Mouse (Mus musculus) kidney, embryonic 14.5 days (tissue): ENCODE measurements at regions not wholly inside any gene's neighbourhood (a gene's known extent, or its start where the extent isn't known, plus 50 kb on each side); places are given as distances from the start of the nearest gene placed in this dataset.
"Not testable (repeated sequence)": the region's sequence is repeated elsewhere in the genome, so short reads cannot be mapped to it uniquely, and the experiment has no call there.

Source experiments
- ATAC-seq: fragments of 200-750 bp; cut with Nextera tagmentation; 2 replicates; pipeline ENCODE4 v1.8.0; 2017; ENCODE audit warnings: moderate number of reproducible peaks, mild to moderate bottlenecking, moderate TSS enrichment, moderate library complexity; ENCODE audit not compliant: low FRiP score, low TSS enrichment
- H3K27ac ChIP-seq: fragments of 300-500 bp; sonication (generic); 2 replicates; pipeline ENCODE4 v1.5.1; 2014; ENCODE audit warnings: low read depth, mild to moderate bottlenecking, low read length, moderate library complexity, mixed read lengths
- H3K27me3 ChIP-seq: fragments of 300-500 bp; sonication (generic); 2 replicates; pipeline ENCODE4 v1.6.1; 2014; ENCODE audit warnings: mild to moderate bottlenecking, low read length; ENCODE audit not compliant: control insufficient read depth, insufficient read depth
- H3K36me3 ChIP-seq: fragments of 300-500 bp; sonication (generic); 2 replicates; pipeline ENCODE4 v1.6.1; 2014; ENCODE audit warnings: low read length, mixed read lengths; ENCODE audit not compliant: control insufficient read depth, insufficient read depth
- H3K4me1 ChIP-seq: fragments of 300-500 bp; sonication (generic); 2 replicates; pipeline ENCODE4 v1.6.1; 2014; ENCODE audit warnings: low read length, mixed read lengths; ENCODE audit not compliant: control insufficient read depth, insufficient read depth
- H3K4me2 ChIP-seq: fragments of 300-500 bp; sonication (generic); replicated peaks from 2 replicates; pipeline ENCODE4 v1.6.1; 2014; ENCODE audit warnings: low read depth, mild to moderate bottlenecking, low read length
- H3K4me3 ChIP-seq: fragments of 300-500 bp; sonication (generic); 2 replicates; pipeline ENCODE4 v1.5.1; 2014; ENCODE audit warnings: mild to moderate bottlenecking, low read length
- H3K9ac ChIP-seq: fragments of 300-500 bp; sonication (generic); 2 replicates; pipeline ENCODE4 v1.6.1; 2014; ENCODE audit warnings: low read depth, mild to moderate bottlenecking, low read length, moderate library complexity
- H3K9me3 ChIP-seq: fragments of 300-500 bp; sonication (generic); 2 replicates; pipeline ENCODE4 v1.6.1; 2016; ENCODE audit warnings: low read length; ENCODE audit not compliant: control insufficient read depth
- WGBS: fragments of 180-500 bp; shearing (Covaris S2); extraction: QIAGEN DNeasy Blood & Tissue Kit; methylation state at CpG from one replicate; pipeline ENCODE4 v1.1.7; 2014; 5-methylcytosine and 5-hydroxymethylcytosine counted together

- WGBS: 75% methylated on average over 3 of the region's 3 CpGs
- no peaks in the 10 kb centered on the region for H3K9me3 ChIP-seq
- ATAC-seq: no peak
- no peak overlapping the region for H3K4me3 ChIP-seq
- no peak overlapping the region for H3K4me2 ChIP-seq
- no peaks in the 10 kb centered on the region for H3K4me1 ChIP-seq
- no peak overlapping the region for H3K9ac ChIP-seq
- H3K36me3 ChIP-seq: no peaks in the 10 kb centered on the region
- H3K27me3 ChIP-seq: no peaks in the 10 kb centered on the region
- H3K27ac ChIP-seq: no peak overlapping the region
Measured at GRCm38 (mm10) chr16:73543651-73544050, 868.0 kb downstream of the Robo2 start.

DNA sequence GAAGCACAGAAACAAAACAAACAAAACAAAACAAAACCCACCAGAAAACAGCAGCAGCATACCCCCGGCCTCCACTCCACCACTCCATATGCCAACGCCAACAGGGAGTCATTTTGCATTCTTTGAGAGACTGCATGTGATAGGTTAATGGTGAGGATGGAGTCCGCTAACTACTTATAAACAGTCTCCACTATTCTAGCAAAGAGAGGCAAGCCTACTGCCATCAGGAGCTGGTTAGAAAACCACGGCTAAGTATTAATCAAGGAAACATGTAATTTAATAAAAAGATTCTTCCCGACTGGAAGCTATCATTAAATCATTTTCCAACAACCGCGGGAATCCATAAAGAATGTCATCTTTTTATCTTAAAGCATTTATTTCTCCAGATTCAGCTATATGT, 873.6 kb downstream of the Robo2 start:
- ATAC-seq: no peak
- no peaks in the 10 kb centered on the region for H3K36me3 ChIP-seq
- H3K27me3 ChIP-seq: no peaks in the 10 kb centered on the region
- WGBS: 91% methylated on average over 7 of the region's 7 CpGs
- no peak overlapping the region for H3K27ac ChIP-seq
- H3K9ac ChIP-seq: no peak overlapping the region
- peaks cover 5% of the 10 kb centered on the region; the same call in 1 of the 2 replicates for H3K9me3 ChIP-seq
- no peak overlapping the region for H3K4me3 ChIP-seq
- H3K4me2 ChIP-seq: no peak overlapping the region
- H3K4me1 ChIP-seq: no peaks in the 10 kb centered on the region

DNA sequence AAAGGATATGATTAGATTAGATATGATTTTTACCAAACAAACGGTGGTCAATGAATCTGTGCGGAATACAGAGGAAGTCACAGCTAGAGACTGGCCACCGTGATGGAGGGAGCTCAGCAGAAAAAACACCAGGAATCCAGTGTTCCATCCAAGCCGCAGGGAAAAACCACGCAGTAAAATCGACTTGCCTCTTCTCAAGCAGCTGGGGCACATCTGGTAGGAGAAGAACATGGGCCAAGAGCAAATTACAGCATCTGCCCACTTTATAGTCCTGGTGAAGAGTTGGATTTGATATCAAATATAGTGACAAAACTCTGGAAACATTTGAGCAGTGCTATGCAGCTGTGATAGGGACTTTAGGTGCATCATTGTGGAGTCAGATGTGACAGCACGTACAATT, 874.1 kb downstream of the Robo2 start:
- 94% methylated on average over 7 of the region's 7 CpGs for whole genome bisulfite sequencing
- H3K27ac ChIP-seq: no peak overlapping the region
- no peak for ATAC-seq
- H3K4me2 ChIP-seq: no peak overlapping the region
- H3K9ac ChIP-seq: no peak overlapping the region
- no peaks in the 10 kb centered on the region for H3K36me3 ChIP-seq
- no peak overlapping the region for H3K4me3 ChIP-seq
- H3K9me3 ChIP-seq: peaks cover 5% of the 10 kb centered on the region; the same call in 1 of the 2 replicates
- no peaks in the 10 kb centered on the region for H3K4me1 ChIP-seq
- H3K27me3 ChIP-seq: no peaks in the 10 kb centered on the region

DNA sequence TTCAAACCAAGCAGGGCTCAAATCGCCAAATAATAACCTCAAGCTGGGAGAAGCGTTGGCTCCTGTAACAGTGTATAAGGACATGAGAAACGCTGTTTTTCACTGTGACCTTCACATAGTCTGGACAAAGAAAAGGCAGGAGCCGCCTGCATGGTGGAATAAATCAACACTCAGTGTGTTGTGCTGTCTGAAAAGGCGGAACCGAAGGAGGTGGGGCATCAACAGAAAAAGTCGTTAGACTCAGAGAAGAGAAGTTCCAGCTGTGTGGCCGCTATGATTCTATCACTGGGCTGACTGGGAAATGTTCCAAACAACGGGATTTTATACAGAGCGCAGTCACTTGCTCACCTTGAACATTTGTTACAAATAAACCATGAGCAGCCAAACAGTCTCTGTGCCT, 881.4 kb downstream of the Robo2 start:
- WGBS: 15% methylated on average over 10 of the region's 10 CpGs
- Histone ChIP-seq H3K36me3 (no peaks in the 10 kb centered on the region), H3K9me3 (0 out of 2 replicates have a peak, but pooled peaks cover 3% of the 10 kb centered on the region), H3K4me1 (no peaks in the 10 kb centered on the region), H3K9ac (no peak overlapping the region), H3K27me3 (no peaks in the 10 kb centered on the region), H3K27ac (peak overlapping the region; percentile 55; the same call in 1 of the 2 replicates), H3K4me2 (peak overlapping the region; percentile 29; the same call in 1 of the 2 replicates), H3K4me3 (no peak overlapping the region)
- peak; percentile 96 for ATAC-seq

DNA sequence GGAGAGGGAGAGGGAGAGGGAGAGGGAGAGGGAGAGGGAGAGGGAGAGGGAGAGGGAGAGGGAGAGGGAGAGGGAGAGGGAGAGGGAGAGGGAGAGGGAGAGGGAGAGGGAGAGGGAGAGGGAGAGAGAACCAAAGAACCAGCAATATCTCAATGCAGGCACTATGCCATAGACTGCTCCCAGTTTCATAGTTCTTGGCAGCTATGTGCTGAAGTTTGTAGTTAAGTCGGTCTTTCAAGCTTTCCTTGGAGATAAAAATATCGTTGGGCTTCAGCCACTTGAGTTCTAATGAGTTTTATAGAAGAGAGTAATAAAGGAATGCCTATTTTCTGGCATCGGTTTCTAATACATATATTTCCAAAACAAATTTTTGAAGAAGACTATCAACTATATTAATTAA, 888.7 kb downstream of the Robo2 start:
- not testable (repeated sequence) for H3K27ac ChIP-seq, ATAC-seq, H3K27me3 ChIP-seq, H3K4me1 ChIP-seq, H3K36me3 ChIP-seq, H3K9me3 ChIP-seq, H3K4me2 ChIP-seq, H3K9ac ChIP-seq, H3K4me3 ChIP-seq
- WGBS: 88% methylated on average over 3 of the region's 3 CpGs

DNA sequence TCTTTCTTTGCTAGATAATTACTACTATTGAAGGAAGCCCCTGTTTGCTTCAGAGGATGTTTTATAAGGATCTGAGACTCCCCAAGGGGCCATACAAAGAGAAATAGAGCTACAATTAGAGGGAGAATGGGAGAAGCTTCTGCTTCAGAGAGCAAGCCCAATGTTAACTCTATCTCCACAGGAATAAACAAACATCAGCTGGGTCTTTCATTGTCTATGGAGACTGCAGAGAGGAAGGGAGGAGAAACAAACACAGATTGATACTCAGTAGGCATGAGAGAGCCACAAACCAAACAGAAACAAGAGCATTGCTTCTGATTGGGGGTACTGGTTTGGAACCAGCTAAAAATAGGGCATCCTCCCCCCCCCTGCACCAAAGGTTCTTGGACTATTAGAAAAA, 906.9 kb downstream of the Robo2 start:
- Histone ChIP-seq H3K27me3 (no peaks in the 10 kb centered on the region), H3K4me1 (no peaks in the 10 kb centered on the region), H3K27ac (no peak overlapping the region), H3K4me3 (no peak overlapping the region), H3K9me3 (no peaks in the 10 kb centered on the region), H3K9ac (no peak overlapping the region), H3K4me2 (no peak overlapping the region), H3K36me3 (no peaks in the 10 kb centered on the region)
- no peak for ATAC-seq

- Histone ChIP-seq H3K4me1 (no peaks in the 10 kb centered on the region), H3K27me3 (no peaks in the 10 kb centered on the region), H3K27ac (no peak overlapping the region), H3K4me3 (no peak overlapping the region), H3K9me3 (no peaks in the 10 kb centered on the region), H3K36me3 (no peaks in the 10 kb centered on the region), H3K4me2 (no peak overlapping the region), H3K9ac (no peak overlapping the region)
- no peak for ATAC-seq
- WGBS: 70% methylated on average over 1 of the region's 1 CpGs
Measured at GRCm38 (mm10) chr16:73498636-73499208, 912.9 kb downstream of the Robo2 start.

- ATAC-seq: no peak
- WGBS: 91% methylated on average over 2 of the region's 2 CpGs
Measured at GRCm38 (mm10) chr16:73483214-73483856, 928.3 kb downstream of the Robo2 start.

GRCm38 (mm10) chr16:73482176-73482575, 929.4 kb downstream of the Robo2 start:
- no peak overlapping the region for H3K4me2 ChIP-seq
- no peak overlapping the region for H3K4me3 ChIP-seq
- no peaks in the 10 kb centered on the region for H3K27me3 ChIP-seq
- no peaks in the 10 kb centered on the region for H3K4me1 ChIP-seq
- no peak for ATAC-seq
- no peaks in the 10 kb centered on the region for H3K9me3 ChIP-seq
- H3K36me3 ChIP-seq: no peaks in the 10 kb centered on the region
- no peak overlapping the region for H3K27ac ChIP-seq
- 62% methylated on average over 6 of the region's 6 CpGs for WGBS
- no peak overlapping the region for H3K9ac ChIP-seq

More at GRCm38 (mm10) chr16:73483214-73483856, 928.3 kb downstream of the Robo2 start:
- H3K4me3 ChIP-seq: no peak overlapping the region
- no peak overlapping the region for H3K27ac ChIP-seq
- no peaks in the 10 kb centered on the region for H3K36me3 ChIP-seq
- no peaks in the 10 kb centered on the region for H3K4me1 ChIP-seq
- no peaks in the 10 kb centered on the region for H3K27me3 ChIP-seq
- H3K9ac ChIP-seq: no peak overlapping the region
- H3K9me3 ChIP-seq: no peaks in the 10 kb centered on the region
- H3K4me2 ChIP-seq: no peak overlapping the region
